Mouse (Mus musculus) testis, adult 2 months (tissue): ENCODE measurements at regions not wholly inside any gene's neighbourhood (a gene's known extent, or its start where the extent isn't known, plus 50 kb on each side); places are given as distances from the start of the nearest gene placed in this dataset.

Experiments
- H3K27ac ChIP-seq: fragments of 200-500 bp; 2 replicates; pipeline ENCODE4 v1.5.1; 2012; ENCODE audit warnings: low read depth, low read length; ENCODE audit not compliant: control insufficient read depth, insufficient read depth
- H3K27me3 ChIP-seq: fragments of 200-500 bp; 2 replicates; pipeline ENCODE4 v1.6.1; 2012; ENCODE audit warnings: mild to moderate bottlenecking, low read length, moderate library complexity; ENCODE audit not compliant: control insufficient read depth, insufficient read depth
- H3K36me3 ChIP-seq: fragments of 200-500 bp; 2 replicates; pipeline ENCODE4 v1.6.1; 2012; ENCODE audit warnings: mild to moderate bottlenecking, low read length; ENCODE audit not compliant: control insufficient read depth, insufficient read depth
- H3K4me1 ChIP-seq: fragments of 200-500 bp; 2 replicates; pipeline ENCODE4 v1.6.1; 2012; ENCODE audit warnings: low read length; ENCODE audit not compliant: control insufficient read depth, insufficient read depth
- H3K4me3 ChIP-seq: fragments of 200-500 bp; 2 replicates; pipeline ENCODE4 v1.5.1; 2012; ENCODE audit warnings: low read depth, mild to moderate bottlenecking, low read length, moderate library complexity, mixed read lengths; ENCODE audit not compliant: control insufficient read depth
- CTCF ChIP-seq: fragments of 200-500 bp; IDR thresholded peaks from 2 replicates; pipeline ENCODE4 v1.5.1; 2012; ENCODE audit warnings: low read depth, mild to moderate bottlenecking, inconsistent platforms, low read length, moderate library complexity; ENCODE audit not compliant: control insufficient read depth, insufficient read depth, insufficient replicate concordance
- POLR2A ChIP-seq: fragments of 200-500 bp; IDR thresholded peaks from 2 replicates; pipeline ENCODE4 v1.6.1; 2012; ENCODE audit warnings: low read depth, mild to moderate bottlenecking, inconsistent platforms, low read length, moderate library complexity; ENCODE audit not compliant: control insufficient read depth

DNA sequence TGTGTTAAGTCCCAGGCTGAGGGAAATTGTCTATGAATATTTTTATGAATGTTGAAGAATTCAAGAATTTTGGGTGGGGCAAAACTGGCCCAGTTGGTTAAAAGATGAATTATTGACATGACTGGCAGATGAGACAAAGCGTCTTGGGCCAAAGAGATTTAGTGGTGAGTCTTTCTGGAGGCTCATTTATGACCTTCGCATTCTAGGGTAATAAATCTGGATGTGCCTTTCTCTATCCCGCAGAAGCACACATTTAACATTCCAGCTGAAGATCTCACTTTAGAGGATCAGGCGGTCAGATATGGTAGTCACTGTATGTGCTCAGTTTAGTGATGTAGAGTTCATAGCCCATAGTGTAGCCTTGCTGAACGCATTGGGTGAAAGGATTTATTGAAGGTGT, 296.9 kb upstream of the Gm21798 start:
- Histone ChIP-seq H3K4me3 (no peak overlapping the region), H3K36me3 (no peaks in the 10 kb centered on the region), H3K27ac (no peak overlapping the region), H3K27me3 (no peaks in the 10 kb centered on the region), H3K4me1 (no peaks in the 10 kb centered on the region)
- TF ChIP-seq CTCF (no peak), POLR2A (no peak)

DNA sequence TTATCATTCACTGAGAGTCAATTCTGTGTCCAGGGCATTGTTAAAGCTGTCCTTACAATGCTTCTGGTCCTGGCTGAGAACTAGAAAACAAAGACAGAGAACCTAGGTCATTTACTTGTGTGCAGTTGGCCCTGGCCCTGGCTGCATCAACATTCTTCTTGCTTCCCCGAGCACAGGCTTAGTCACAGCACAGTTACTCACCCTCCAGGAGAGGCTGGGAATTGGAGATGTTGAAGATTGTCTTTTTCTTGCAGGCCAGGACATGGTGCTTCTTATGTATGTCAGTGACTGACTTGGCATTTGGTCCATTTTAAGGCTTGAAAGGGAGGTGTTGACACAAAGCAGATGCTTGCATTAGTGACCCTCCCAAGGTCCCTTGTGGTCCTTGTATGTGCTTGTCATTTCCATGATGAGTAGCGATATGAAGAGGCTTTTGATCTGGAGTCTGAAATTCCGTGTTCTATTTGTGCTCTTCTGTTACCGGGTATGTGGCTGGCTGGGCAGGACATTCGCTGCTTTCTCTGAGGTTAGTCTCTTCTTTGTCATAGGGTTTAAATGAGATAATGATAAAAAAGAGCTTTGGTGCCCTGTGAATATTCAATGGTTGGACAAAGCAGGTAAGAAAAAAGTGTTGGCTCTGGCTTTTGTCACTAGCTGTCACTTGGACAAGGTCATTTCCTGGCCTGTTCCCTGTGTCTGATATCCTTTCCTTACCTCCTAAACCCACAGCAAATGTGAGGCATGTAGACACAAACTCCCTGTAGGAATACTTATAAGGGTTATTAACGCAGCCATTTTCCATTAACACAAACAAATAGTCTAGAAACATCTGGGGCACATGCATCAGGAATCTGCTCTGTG, 285.0 kb upstream of the Gm21798 start:
- no peaks in the 10 kb centered on the region for H3K27me3 ChIP-seq
- no peak overlapping the region for H3K27ac ChIP-seq

DNA sequence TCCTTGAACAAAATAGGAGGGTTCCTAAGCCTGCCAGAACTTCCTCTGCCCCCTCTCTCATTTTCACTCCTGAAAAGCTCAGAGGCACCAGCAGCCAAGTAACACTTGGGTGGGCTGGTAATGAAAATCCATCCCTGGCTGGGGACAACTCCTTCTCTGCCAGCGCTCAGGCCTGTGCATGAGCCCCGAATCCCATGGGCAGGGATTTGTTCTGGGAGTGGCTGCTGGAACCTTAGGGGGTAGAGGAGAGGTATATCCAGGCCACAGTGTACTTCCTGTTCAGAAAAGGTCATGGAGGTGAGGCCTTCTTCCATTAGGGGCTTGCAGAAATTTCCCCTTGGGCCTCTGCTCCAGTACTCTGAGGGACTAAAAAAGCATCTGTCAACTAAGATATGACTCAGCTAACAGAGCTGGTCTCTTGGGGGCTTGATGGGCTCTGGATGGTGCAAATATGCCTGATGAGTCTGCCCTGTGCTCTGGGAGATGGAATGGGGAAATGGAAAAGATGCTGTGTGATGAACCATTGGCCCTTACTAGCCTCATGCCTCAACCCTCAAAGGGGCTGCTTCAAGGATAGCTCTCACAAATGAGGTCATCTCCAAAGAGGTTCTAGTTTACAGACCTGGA, 284.2 kb upstream of the Gm21798 start:
- H3K27ac ChIP-seq: no peak overlapping the region
- no peaks in the 10 kb centered on the region for H3K27me3 ChIP-seq
- H3K4me1 ChIP-seq: no peaks in the 10 kb centered on the region
- no peak overlapping the region for H3K4me3 ChIP-seq
- TF ChIP-seq CTCF: no peak
- no peak for TF ChIP-seq POLR2A
- no peaks in the 10 kb centered on the region for H3K36me3 ChIP-seq

More for the DNA sequence above, 285.0 kb upstream of the Gm21798 start:
- H3K4me1 ChIP-seq: no peaks in the 10 kb centered on the region
- H3K4me3 ChIP-seq: no peak overlapping the region
- H3K36me3 ChIP-seq: no peaks in the 10 kb centered on the region
- no peak for TF ChIP-seq POLR2A
- TF ChIP-seq CTCF: no peak

DNA sequence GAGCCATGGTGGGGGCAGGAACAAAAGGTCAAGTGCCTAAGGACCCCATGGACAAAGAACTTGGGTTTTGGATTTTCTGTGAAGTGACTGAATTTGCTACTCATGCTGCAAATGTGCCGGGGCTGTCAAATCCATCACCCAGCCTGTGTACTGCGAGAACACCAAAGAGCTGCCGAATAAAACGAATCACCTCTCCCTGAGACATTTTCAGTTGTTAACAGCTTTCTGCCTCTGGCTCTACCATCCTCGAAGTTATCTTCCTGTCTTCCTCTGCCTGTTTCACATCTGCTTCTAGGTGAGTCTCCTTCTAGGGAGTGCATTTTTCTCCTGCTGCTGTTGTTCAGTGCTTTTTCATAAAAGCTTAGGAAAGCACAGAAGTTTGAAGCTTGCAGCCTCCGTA, 283.3 kb upstream of the Gm21798 start:
- TF ChIP-seq CTCF (no peak), POLR2A (no peak)
- H3K36me3 ChIP-seq: no peaks in the 10 kb centered on the region
- no peak overlapping the region for H3K4me3 ChIP-seq
- no peaks in the 10 kb centered on the region for H3K4me1 ChIP-seq
- H3K27ac ChIP-seq: no peak overlapping the region
- no peaks in the 10 kb centered on the region for H3K27me3 ChIP-seq

DNA sequence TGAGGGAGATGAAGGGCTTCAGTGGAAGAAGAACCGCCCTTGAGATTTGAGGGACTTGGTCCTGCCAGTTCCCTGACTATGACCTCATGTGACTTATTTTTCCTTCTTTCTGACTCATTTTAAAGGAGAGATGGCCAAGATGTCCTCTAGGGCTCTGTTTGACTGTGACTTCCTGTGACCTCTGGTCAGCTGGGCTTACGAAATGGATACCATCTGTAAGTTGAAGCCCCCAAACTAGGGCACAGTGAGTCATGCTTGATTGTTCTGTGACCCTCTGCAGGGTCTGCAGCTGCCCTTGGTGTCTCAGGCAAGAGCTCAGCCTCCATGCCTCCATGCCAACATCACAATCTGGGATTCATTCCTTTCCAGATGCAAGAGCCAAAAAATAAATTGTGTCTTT, 282.3 kb upstream of the Gm21798 start:
- Histone ChIP-seq H3K4me1 (no peaks in the 10 kb centered on the region), H3K36me3 (no peaks in the 10 kb centered on the region), H3K27ac (no peak overlapping the region), H3K4me3 (no peak overlapping the region), H3K27me3 (no peaks in the 10 kb centered on the region)
- no peak for TF ChIP-seq POLR2A
- no peak for TF ChIP-seq CTCF

DNA sequence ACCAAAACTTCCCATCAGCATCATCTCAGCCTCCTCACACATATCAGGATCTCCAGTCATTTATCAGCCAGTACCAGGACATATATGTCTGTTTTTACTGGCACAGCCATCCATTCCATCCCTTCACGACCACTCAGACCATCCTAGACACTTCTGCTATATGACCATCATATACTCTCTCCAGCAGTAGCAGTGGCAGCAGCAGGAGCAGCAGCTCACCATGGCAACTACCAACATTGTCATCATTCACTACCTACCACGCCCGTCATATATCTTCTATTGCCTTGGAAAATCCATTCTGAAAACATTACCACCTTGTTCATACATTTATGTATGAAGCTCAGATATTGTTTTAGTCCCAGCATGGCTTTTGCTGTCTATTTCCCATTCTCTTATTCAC, 276.1 kb upstream of the Gm21798 start:
- Histone ChIP-seq H3K27me3 (no peaks in the 10 kb centered on the region), H3K4me1 (no peaks in the 10 kb centered on the region), H3K27ac (no peak overlapping the region), H3K4me3 (no peak overlapping the region), H3K36me3 (no peaks in the 10 kb centered on the region)
- TF ChIP-seq POLR2A: no peak
- TF ChIP-seq CTCF: no peak

DNA sequence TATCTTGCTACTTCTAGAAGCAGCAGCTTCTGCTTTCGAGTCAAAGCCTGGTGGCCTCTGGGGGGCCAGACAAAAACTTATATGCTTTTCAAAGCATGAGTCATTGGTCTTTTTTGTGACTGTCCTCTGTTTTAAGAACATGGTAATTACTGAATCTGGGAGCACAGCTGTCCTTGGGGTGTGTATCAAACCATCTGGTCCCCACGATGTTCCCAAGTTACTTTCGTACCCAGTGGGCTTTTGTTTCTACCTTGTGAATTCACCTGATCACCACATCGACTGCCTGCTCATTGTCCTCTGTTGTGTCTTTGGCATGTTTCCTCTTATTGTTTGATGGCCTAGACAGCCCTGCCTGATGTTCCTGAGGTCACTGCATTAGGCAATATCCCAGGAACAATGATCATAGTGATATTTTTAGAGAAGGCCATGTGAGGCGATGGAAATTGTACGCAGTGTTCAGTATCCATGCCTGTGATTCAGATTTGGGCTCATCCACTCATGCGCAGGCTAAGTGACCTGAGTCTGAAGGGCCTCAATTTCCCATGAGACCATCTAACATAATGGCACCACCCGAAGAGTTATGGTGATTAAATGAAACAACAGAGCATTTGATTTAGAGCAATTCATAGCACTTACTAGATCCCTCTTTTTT, 275.1 kb upstream of the Gm21798 start:
- Histone ChIP-seq H3K4me1 (no peaks in the 10 kb centered on the region), H3K4me3 (no peak overlapping the region), H3K36me3 (no peaks in the 10 kb centered on the region), H3K27me3 (no peaks in the 10 kb centered on the region), H3K27ac (no peak overlapping the region)
- TF ChIP-seq CTCF (no peak), POLR2A (no peak)
